Mouse (Mus musculus) ovary, postnatal 14 days (tissue): Measurements from ENCODE around the gene Rxfp4.

ENCODE experiments used
- DNase-seq: peaks from one replicate; pipeline ENCODE4 v3.0.0; 2022; ENCODE audit warnings: low spot score

Rxfp4 gene

DNA sequence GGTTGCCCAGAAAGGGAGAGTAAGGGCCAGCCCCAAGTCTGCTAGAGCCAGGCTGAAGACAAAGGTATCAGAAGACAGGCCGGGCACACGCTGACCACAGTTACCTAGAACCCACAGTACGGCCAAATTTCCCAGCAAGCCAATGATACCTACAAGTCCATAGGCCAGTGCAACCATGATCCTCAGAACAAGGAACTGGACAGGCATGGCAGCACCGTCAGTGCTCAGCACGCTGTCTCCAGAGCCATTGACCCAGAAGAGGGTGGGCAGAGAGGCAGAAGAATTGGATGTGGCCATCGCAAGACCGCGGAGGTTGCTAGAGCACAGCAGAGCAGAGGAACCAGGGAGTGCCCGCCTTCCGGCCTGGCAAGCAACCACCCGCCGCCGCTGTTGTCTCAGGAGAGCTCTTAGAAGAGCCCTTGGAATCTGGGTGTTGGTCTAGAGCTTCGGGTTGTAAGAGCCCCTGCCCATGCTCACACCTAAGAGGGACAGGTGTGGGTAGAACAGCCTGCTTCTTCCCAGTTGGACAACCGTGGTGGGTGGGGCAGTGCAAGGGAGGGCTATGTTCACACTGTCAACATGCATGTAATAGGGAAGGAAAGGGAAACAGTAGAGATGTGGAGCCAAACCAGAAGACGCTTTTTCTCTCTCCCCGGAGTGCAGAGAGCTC lies at the start of gene Rxfp4:
Gene Rxfp4, minus strand, starts transcription at position 297 of the 670 bp plus-strand sequence.
- no peak for DNase-seq

- no peak for DNase-seq
Observed at GRCm38 (mm10) chr3:88701222-88701621, 48.3 kb upstream of the Rxfp4 start.

GRCm38 (mm10) chr3:88700247-88700646 lies 47.3 kb upstream of the Rxfp4 start:
- DNase-seq: no peak

DNA sequence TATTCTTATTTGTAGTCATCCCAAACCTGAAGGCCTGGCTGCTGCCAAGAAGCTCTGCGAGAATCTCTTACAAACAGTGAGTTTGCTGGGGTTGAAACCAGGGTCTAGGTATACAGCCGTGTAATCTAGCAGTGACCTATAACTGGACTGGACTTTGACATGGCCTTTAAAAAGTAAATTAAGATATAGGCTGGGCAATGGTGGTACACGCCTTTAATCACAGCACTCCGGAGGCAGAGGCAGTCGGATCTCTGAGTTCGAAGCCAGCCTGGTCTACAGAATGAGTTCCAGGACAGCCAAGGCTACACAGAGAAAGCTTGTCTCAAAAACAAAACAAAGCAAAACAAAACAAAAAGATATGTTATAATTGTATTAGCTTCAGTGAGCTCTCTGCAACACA lies 45.9 kb upstream of the Rxfp4 start:
- DNase-seq: no peak

GRCm38 (mm10) chr3:88698051-88698450 lies 45.1 kb upstream of the Rxfp4 start:
- no peak for DNase-seq

- DNase-seq: no peak
Observed at GRCm38 (mm10) chr3:88695545-88695944, 42.6 kb upstream of the Rxfp4 start.

- DNase-seq: no peak
Observed at GRCm38 (mm10) chr3:88689079-88689478, 36.1 kb upstream of the Rxfp4 start.

DNA sequence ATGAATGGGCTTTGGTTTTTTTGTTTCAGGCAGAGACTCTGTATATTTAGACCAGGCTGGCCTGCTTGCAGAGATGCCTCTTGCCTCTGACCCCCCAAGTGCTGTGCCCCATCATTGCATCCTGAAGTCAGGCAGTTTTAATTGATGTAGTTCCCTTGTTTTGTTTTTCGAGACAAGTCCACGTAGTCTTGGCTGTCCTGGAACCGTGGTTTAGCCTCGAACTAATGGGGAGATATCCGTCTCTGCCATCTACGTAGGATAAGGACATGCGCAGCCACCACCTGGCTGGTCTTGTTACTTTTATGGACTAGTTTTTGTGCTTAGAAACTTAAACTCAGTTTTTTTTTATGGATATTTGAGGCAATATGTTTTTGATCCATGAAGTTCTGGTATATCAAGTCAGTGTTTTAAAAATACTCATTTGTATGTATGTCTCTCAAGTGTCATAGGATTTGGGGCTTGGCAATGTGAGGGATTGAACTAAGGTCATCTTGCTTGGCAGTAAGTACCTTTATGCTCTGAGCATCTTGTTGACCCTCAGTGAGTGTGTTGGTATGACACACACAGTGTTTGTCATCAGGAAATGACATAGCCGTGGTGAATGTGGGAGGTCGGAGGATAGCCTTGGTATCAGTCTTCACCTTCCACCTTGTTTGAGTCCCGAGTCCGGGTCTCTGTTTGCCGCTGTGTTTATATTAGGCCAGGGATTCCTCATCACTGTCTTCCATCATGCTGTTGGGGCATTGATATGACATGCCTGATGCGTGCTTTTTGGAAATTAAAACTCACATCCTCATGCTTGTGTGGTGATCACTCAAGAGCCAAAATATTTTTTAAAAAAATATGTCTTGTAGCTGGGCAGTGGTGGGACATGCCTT lies 34.0 kb upstream of the Rxfp4 start:
- no peak for DNase-seq

DNA sequence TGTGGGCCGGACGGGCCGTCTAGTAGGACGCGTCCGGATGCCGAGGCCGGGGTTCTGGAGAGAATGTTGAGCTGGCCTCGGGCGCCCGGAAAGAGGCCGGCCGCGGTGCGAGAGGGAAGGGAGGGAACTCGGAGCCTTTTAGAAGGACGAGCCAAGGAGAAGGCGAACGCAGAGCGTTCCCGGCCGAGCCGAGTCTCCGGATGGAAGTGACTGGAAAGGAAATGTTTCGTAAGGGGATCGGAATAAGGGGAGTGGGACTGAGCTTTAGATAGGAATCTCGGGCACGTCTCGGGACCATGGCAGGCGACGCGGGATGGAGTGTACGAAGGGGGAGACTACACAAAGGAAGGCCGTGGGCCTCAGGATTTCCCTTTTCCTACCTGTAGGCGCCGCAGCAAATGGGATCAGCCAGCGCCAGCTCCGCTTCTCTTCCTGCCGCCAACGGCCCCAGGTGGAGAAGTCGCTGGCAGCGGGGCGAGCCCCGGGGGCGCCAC lies 33.1 kb upstream of the Rxfp4 start:
- DNase-seq: no peak

GRCm38 (mm10) chr3:88684980-88685941 lies 32.3 kb upstream of the Rxfp4 start, which contains the start of gene Khdc4:
Gene Khdc4 (plus strand): TSS chr3:88685803.
- DNase-seq: peak; percentile 94

- no peak for DNase-seq
Observed at GRCm38 (mm10) chr3:88684236-88684979, 31.5 kb upstream of the Rxfp4 start.

GRCm38 (mm10) chr3:88683814-88684213 lies 30.9 kb upstream of the Rxfp4 start:
- DNase-seq: no peak

- DNase-seq: peak; percentile 74
Observed at GRCm38 (mm10) chr3:88677399-88677798, 24.5 kb upstream of the Rxfp4 start.

GRCm38 (mm10) chr3:88664095-88664494 lies 11.2 kb upstream of the Rxfp4 start:
- DNase-seq: no peak

DNA sequence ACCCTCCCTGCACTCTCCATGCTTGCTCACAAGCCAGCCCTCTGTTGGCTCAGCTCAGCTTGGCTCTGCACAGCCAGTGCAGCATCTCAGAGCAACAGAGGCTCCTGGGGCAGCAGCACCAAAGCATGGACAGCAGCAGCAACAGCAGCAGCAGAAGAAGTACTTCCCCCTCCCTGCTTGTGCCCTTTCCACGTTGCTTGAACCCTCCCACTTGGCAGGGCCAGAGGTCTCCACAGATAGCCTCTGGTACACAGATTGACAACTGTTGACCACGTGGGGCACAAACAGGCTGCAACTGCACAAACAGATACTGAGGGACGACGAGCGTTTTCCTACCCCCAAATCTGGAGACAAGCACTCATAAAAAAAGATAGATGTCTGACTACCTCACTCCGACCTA lies 6.9 kb upstream of the Rxfp4 start:
- DNase-seq: no peak

DNA sequence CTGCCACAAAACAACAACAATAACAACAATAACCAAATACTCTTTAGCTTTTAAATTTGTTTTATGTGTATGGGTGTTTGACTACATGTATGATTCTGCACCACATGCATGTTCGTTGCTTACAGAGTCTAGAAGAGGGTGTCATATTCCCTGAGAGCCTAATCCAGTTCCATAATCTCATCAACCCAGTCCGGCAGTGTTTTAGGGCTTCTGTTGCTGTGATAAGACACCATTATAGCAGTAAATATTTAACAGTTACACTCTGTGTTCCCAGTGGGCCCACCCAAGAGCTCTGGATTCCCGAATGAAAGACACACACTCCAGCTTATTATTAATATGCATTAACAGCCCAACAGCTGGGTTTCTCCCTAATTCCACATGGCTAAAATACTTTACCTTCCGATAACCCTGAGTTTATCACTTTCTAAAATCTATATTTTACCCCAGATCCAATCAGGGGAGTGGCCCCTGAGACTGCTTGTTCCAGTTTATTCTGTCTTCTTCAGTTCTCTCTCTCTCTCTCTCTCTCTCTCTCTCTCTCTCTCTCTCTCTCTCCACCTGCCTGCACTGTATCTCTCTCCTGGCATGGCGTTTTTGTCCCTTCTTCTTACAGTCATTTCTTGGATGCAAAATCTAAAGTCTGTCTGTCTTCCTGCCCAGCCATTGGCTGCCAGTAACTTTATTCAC lies 5.6 kb upstream of the Rxfp4 start:
- DNase-seq: no peak

DNA sequence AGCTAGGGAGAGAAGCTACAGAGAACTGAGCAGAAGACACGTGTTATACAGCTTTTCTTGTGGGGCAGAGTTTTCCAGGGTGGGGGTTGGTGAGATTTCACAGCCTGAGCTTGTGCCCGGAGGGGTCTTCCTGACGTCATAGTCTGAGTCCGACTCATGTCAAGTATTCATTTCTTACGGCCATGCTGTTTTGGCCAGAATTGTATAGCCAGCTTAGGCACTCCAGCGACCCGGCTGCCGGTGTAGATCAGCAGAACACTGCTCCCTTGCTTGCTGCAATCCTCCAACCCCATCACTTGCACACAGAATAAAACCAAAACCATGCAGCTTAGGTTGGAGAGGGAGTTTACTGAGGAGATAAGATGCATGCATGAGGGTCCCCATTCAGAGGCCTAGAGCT lies 2.7 kb upstream of the Rxfp4 start:
- DNase-seq: no peak

DNA sequence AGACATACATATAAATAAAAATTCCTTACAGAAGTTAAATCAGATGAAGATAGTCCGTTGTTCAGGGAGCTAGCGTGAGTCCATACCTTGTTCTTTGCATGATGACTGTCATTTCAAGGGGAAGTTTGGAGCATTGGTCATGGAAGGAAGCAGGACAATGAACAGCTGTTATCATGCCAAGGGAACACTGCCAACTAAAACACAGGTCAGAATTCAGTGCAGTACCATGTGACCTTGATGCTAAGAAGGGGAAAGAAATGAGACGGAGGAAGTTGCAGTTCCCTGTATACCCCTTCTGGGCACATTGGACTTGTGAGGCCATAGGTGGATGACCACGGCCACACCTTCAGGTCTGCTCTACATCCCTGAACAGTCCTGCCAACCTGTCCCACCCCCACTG lies 1.7 kb upstream of the Rxfp4 start:
- no peak for DNase-seq

GRCm38 (mm10) chr3:88653516-88654370 lies 801 bp upstream of the Rxfp4 start:
- DNase-seq: no peak
